Mouse (Mus musculus): Measurements from ENCODE around the gene Olfr466.

Olfr466 gene

DNA sequence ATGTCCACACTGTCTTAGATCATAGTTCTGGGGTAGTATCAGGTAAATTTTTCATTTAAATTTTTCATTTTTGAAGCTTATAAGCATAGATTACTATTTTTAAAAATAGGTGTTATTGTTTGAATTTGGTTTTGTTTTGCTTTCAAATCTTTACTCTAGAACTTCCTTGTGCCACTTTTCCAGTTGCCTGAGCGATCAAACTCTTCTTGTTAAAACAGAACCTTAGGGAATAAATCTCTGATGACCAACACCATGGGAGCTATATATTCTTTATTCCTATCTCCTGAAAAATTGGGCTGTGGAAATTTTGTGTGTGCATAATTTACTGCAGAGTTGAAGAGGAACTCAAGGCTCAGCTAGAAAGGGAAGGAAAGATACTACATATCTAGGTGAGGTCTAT is at the start of gene Olfr466:
Gene Olfr466, plus strand, starts transcription at position 301 of the 400 bp plus-strand sequence.
- in situ Hi-C loops (cut with MboI, MseI) = no loop called here

- in situ Hi-C loops (cut with MboI, MseI) = loop anchor here (25.0 kb wide), 2 partner anchors 938 to 1513 kb away; partner anchors contain the start of genes Habp4 and Zfp367
Observed at GRCm38 (mm10) chr13:65100678-65101077, 49.4 kb upstream of the Olfr466 start.

DNA sequence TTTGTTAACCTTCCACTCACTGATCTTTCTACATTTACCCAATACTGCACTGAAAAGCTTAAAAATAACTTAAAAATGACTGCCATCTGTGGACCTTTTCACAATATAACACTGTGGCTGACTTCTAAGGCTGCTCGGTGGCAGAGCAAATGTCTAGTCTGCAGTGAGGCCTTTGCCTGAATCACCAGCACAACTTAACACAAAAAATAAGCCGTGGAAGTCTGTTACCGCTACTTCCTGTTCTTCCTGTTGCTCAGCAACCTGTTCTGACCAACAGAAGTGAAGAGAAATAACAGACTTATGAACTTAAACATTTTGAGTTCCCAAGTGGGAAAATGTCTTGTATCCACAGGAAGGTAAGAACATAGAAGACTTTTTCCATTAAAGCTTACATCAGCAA is 48.8 kb upstream of the Olfr466 start:
- in situ Hi-C loops (cut with MboI, MseI) = loop anchor here (25.0 kb wide), 2 partner anchors 939 to 1514 kb away; partner anchors contain the start of genes Habp4 and Zfp367

GRCm38 (mm10) chr13:65111961-65112360 is 38.1 kb upstream of the Olfr466 start:
- in situ Hi-C loops (cut with MboI, MseI) = loop anchor here (5.0 to 25.0 kb wide), 3 partner anchors 165 to 1525 kb away; partner anchors contain the start of genes Habp4, Zfp367 and Zfp369

GRCm38 (mm10) chr13:65112459-65113110 is 37.5 kb upstream of the Olfr466 start, which contains the start of gene Mfsd14b:
Gene Mfsd14b, minus strand, starts transcription at chr13:65112975.
- in situ Hi-C loops (cut with MboI, MseI) = loop anchor here (5.0 to 25.0 kb wide), 3 partner anchors 165 to 1525 kb away; partner anchors contain the start of genes Habp4, Zfp367 and Zfp369

GRCm38 (mm10) chr13:65113239-65113638 is 36.8 kb upstream of the Olfr466 start:
- in situ Hi-C loops (cut with MboI, MseI) = loop anchor here (5.0 to 25.0 kb wide), 3 partner anchors 164 to 1526 kb away; partner anchors contain the start of genes Habp4, Zfp367 and Zfp369

GRCm38 (mm10) chr13:65120984-65121383 is 29.1 kb upstream of the Olfr466 start:
- in situ Hi-C loops (cut with MboI, MseI) = loop anchor here (10.0 to 25.0 kb wide), 3 partner anchors 676 to 1534 kb away; partner anchors contain the start of genes Habp4 and Zfp367

DNA sequence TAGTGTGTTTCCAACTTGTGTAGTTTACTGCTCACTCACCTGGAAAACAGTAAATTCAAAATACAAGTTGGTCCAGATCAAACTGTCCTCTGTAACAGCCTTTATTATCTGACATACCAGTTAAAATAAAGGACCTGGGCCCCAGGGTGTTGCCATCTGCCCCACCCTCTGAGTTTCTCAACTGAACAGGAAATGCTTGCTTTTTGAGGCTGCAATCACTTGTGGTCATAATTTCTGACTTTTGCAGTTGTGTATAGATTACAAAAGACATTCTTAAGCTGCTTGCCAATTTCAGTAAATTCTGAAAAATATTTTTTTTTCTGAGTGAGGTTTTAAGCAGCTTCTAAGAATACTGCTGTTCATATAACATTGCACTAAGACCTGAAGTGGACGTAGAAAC is 27.9 kb upstream of the Olfr466 start:
- in situ Hi-C loops (cut with MboI, MseI) = loop anchor here (10.0 to 25.0 kb wide), 3 partner anchors 677 to 1535 kb away; partner anchors contain the start of genes Habp4 and Zfp367

DNA sequence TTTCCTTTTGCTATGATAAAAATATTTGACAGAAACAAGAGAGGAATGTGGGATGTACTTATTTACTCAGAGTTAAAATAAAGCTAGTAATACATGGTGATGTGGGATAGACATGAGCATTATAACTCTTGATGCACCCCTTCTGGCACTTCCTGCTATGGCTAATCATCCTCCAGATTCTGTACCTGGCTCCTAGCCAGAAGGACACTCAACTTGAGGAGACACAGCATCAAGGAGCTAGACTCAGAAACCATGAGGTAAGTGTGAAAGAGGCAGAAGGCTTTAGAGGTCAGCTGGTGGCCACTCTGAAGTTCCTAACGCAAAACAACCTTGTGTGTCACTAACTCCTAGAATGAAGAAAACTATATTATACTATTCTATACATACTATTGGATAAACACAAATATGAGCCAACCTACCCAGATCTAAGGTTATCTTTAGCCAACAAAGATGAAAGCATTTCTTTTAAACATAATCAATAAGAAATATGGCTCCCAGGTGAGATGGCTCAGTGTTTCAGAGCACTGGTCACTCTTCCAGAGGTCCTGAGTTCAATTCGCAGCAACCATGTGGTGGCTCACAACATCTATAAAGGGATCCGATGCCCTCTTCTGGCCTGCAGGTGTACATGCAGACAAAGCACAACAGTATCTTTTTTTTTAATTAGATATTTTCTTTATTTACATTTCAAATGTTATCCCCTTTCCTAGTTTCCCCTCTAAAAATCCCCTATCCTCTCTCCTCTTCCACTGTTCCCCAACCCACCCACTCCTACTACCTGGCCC is 22.8 kb upstream of the Olfr466 start:
- in situ Hi-C loops (cut with MboI, MseI) = loop anchor here (10.0 kb wide), 1 partner anchor 682 kb away; no protein-coding TSS in a partner anchor

DNA sequence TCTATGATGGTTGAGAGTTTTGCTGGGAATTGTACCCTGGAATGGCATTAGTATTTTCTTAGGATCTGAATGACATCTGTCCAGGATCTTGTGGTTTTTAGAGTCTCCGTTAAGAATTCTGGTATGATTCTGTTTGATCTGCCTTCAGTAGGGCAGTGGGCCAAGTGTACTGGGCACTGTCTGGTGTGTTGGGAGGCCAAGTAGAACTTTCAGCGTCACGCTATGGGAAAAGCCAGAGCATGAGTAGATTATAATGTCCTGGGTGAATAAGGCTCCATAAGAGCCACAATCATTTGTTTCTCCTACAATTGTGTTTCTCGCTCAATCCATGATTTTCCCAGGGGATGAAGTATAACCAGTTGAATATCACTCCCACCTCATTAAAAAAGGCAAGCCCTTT is 12.3 kb upstream of the Olfr466 start, which contains the start of gene Olfr465-ps1:
Gene Olfr465-ps1, plus strand, starts transcription at position 301 of the 400 bp plus-strand sequence.
- in situ Hi-C loops (cut with MboI, MseI) = no loop called here

DNA sequence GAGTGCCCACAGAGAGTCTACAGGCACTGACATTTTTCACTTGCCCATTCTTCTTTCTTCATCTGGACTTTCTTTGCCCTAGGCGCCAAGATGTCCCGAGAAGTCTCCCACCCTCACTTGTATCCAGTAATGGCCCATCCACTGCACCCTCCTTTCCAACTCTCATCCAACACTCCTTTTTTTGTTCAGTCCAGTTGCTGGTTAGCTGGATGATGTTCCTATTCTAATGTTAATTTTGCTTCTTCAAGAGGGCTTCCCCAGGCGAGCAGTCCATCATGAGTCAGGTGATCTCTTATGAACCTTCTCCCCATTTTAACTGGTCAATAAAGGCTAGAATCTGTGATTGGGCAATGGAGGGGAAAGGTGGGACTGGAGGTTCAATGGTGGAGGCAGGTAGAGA is 24.1 kb downstream of the Olfr466 start:
- in situ Hi-C loops (cut with MboI, MseI) = loop anchor here (10.0 kb wide), 1 partner anchor 141 kb away; no protein-coding TSS in a partner anchor

- in situ Hi-C loops (cut with MboI, MseI) = loop anchor here (10.0 to 25.0 kb wide), 2 partner anchors 139 to 711 kb away; no protein-coding TSS in a partner anchor
Observed at GRCm38 (mm10) chr13:65175734-65176471, 25.9 kb downstream of the Olfr466 start.

DNA sequence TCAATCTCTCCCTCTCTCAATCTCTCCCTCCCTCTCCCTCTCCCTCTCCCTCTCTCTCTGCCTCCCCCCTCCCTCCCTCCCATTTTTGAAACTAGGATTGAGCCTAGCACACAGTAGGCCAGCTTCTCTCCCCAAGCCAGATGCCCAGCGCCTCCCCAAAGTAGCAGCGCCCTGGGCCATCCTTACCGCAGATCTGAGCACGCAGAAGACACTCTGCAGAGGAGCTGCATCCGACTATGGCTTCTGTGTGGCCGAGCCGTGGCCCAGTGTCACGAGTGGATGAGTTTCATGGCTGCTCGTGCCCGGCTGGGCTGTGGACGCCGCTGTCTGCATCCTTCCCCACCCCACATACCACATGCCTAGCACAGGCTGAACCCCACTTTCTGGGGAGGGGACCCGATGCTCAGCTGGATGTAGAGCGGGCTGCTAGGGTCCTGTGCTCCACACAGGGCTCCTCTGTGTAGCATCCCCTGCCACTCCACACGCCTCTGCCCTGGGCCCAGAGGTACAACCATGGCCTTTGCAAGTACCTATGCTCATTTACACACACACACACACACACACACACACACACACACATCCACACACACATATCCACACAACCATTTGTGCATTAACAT is 26.5 kb downstream of the Olfr466 start:
- in situ Hi-C loops (cut with MboI, MseI) = loop anchor here (10.0 to 25.0 kb wide), 2 partner anchors 138 to 711 kb away; no protein-coding TSS in a partner anchor

- in situ Hi-C loops (cut with MboI, MseI) = no loop called here
Observed at GRCm38 (mm10) chr13:65200667-65201066, 50.6 kb downstream of the Olfr466 start.

Measured in T-helper 2 cell (primary cell).